Mouse (Mus musculus): ENCODE measurements around the gene Zscan25. TPM values are rescaled to one million over a fixed set of nuclear protein-coding genes. Genes with fewer than 3 reads are reported as not detected.
A peak's percentile ranks its signal among the peaks of the same experiment; 100 is the strongest.
"Not testable (repeated sequence)": the region's sequence is repeated elsewhere in the genome, so short reads cannot be mapped to it uniquely, and the experiment has no call there.

Gene Zscan25
- polyA plus RNA-seq (2012; rRNA removed) = 11.0 and 12.5 TPM in 2 replicates

- H3K36me3 ChIP-seq (ENCODE audit: control insufficient read depth, insufficient read depth, low read length) = no peaks in the 10 kb centered on the region
- peak within 1 kb of the TSS; percentile 72 for H3K27ac ChIP-seq (ENCODE audit: insufficient read depth, low read depth, low read length)
- TF ChIP-seq POLR2A (IDR thresholded peaks at IDR 0.05; ENCODE audit: low read depth, low read length) = peak; percentile 12
- no peak for TF ChIP-seq CTCF (conservative IDR thresholded peaks at IDR 0.05; ENCODE audit: insufficient read depth, insufficient read length, low read depth, low read length)
- no peaks in the 10 kb centered on the region for H3K27me3 ChIP-seq (replicated peaks; ENCODE audit: control insufficient read depth, insufficient read depth, low read length)
- DNase-seq = peak; percentile 96
- peak within 1 kb of the TSS; percentile 69 for H3K4me3 ChIP-seq (ENCODE audit: insufficient read depth, low read depth, low read length)
- H3K4me1 ChIP-seq (ENCODE audit: control insufficient read depth, insufficient read depth, low read length) = no peaks in the 10 kb centered on the region
- WGBS = under 1% methylated on average over 50 of the region's 50 CpGs
These were observed at the start of gene Zscan25 for GRCm38 (mm10) chr5:145280371-145281143. TSS of gene Zscan25 (plus strand) at chr5:145280500.

GRCm38 (mm10) chr5:145230641-145231040 is 49.7 kb upstream of the Zscan25 start:
- no peak for TF ChIP-seq CTCF (conservative IDR thresholded peaks at IDR 0.05; ENCODE audit: insufficient read depth, insufficient read length, low read depth, low read length)
- no peak for TF ChIP-seq POLR2A (IDR thresholded peaks at IDR 0.05; ENCODE audit: low read depth, low read length)
- Histone ChIP-seq H3K4me1 (ENCODE audit: control insufficient read depth, insufficient read depth, low read length) (peaks cover 16% of the 10 kb centered on the region; the same call in 1 of the 2 replicates), H3K27me3 (replicated peaks; ENCODE audit: control insufficient read depth, insufficient read depth, low read length) (no peaks in the 10 kb centered on the region), H3K4me3 (ENCODE audit: insufficient read depth, low read depth, low read length) (no peak overlapping the region), H3K27ac (ENCODE audit: insufficient read depth, low read depth, low read length) (peak overlapping the region; percentile 97), H3K36me3 (ENCODE audit: control insufficient read depth, insufficient read depth, low read length) (peaks cover 6% of the 10 kb centered on the region; the same call in 1 of the 2 replicates)
- WGBS = 67% methylated on average over 4 of the region's 4 CpGs
- DNase-seq = peak; percentile 83

- H3K27ac ChIP-seq (ENCODE audit: insufficient read depth, low read depth, low read length) = peak within 1 kb of the TSS; percentile 97
- peak within 1 kb of the TSS; percentile 75 for H3K4me3 ChIP-seq (ENCODE audit: insufficient read depth, low read depth, low read length)
- peak; percentile 99 for DNase-seq
- H3K27me3 ChIP-seq (replicated peaks; ENCODE audit: control insufficient read depth, insufficient read depth, low read length) = no peaks in the 10 kb centered on the region
- H3K36me3 ChIP-seq (ENCODE audit: control insufficient read depth, insufficient read depth, low read length) = peaks cover 6% of the 10 kb centered on the region; the same call in 1 of the 2 replicates
- WGBS = under 1% methylated on average over 42 of the region's 42 CpGs
- H3K4me1 ChIP-seq (ENCODE audit: control insufficient read depth, insufficient read depth, low read length) = peaks cover 12% of the 10 kb centered on the region; the same call in 1 of the 2 replicates
- peak; percentile 98 for TF ChIP-seq POLR2A (IDR thresholded peaks at IDR 0.05; ENCODE audit: low read depth, low read length)
- TF ChIP-seq CTCF (conservative IDR thresholded peaks at IDR 0.05; ENCODE audit: insufficient read depth, insufficient read length, low read depth, low read length) = no peak
These were observed 48.9 kb upstream of the Zscan25 start, which contains the start of gene Zfp655 for GRCm38 (mm10) chr5:145231367-145231871. TSS of gene Zfp655 (plus strand) at chr5:145231715.

- TF ChIP-seq CTCF (conservative IDR thresholded peaks at IDR 0.05; ENCODE audit: insufficient read depth, insufficient read length, low read depth, low read length) = no peak
- TF ChIP-seq POLR2A (IDR thresholded peaks at IDR 0.05; ENCODE audit: low read depth, low read length) = no peak
These were observed 48.3 kb upstream of the Zscan25 start for GRCm38 (mm10) chr5:145231893-145232411.

GRCm38 (mm10) chr5:145234636-145235035 is 45.7 kb upstream of the Zscan25 start:
- peak; percentile 55 for DNase-seq
- Histone ChIP-seq H3K36me3 (ENCODE audit: control insufficient read depth, insufficient read depth, low read length) (peaks cover 12% of the 10 kb centered on the region), H3K4me1 (ENCODE audit: control insufficient read depth, insufficient read depth, low read length) (peaks cover 9% of the 10 kb centered on the region; the same call in 1 of the 2 replicates), H3K27ac (ENCODE audit: insufficient read depth, low read depth, low read length) (no peak overlapping the region), H3K4me3 (ENCODE audit: insufficient read depth, low read depth, low read length) (no peak overlapping the region), H3K27me3 (replicated peaks; ENCODE audit: control insufficient read depth, insufficient read depth, low read length) (no peaks in the 10 kb centered on the region)
- TF ChIP-seq CTCF (conservative IDR thresholded peaks at IDR 0.05; ENCODE audit: insufficient read depth, insufficient read length, low read depth, low read length) (peak; percentile 70), POLR2A (IDR thresholded peaks at IDR 0.05; ENCODE audit: low read depth, low read length) (no peak)

More at GRCm38 (mm10) chr5:145231893-145232411, 48.3 kb upstream of the Zscan25 start:
- H3K4me1 ChIP-seq (ENCODE audit: control insufficient read depth, insufficient read depth, low read length) = peaks cover 9% of the 10 kb centered on the region; the same call in 1 of the 2 replicates
- peaks cover 7% of the 10 kb centered on the region; the same call in 1 of the 2 replicates for H3K36me3 ChIP-seq (ENCODE audit: control insufficient read depth, insufficient read depth, low read length)
- no peak for DNase-seq
- H3K27ac ChIP-seq (ENCODE audit: insufficient read depth, low read depth, low read length) = peak overlapping the region; percentile 55
- under 1% methylated on average over 49 of the region's 49 CpGs for WGBS
- H3K4me3 ChIP-seq (ENCODE audit: insufficient read depth, low read depth, low read length) = peak overlapping the region; percentile 75
- no peaks in the 10 kb centered on the region for H3K27me3 ChIP-seq (replicated peaks; ENCODE audit: control insufficient read depth, insufficient read depth, low read length)

- Histone ChIP-seq H3K4me3 (ENCODE audit: insufficient read depth, low read depth, low read length) (no peak overlapping the region), H3K36me3 (ENCODE audit: control insufficient read depth, insufficient read depth, low read length) (peaks cover 7% of the 10 kb centered on the region), H3K4me1 (ENCODE audit: control insufficient read depth, insufficient read depth, low read length) (no peaks in the 10 kb centered on the region), H3K27me3 (replicated peaks; ENCODE audit: control insufficient read depth, insufficient read depth, low read length) (no peaks in the 10 kb centered on the region), H3K27ac (ENCODE audit: insufficient read depth, low read depth, low read length) (no peak overlapping the region)
- no peak for DNase-seq
- TF ChIP-seq POLR2A (IDR thresholded peaks at IDR 0.05; ENCODE audit: low read depth, low read length) (no peak), CTCF (conservative IDR thresholded peaks at IDR 0.05; ENCODE audit: insufficient read depth, insufficient read length, low read depth, low read length) (no peak)
- WGBS = 95% methylated on average over 3 of the region's 3 CpGs
These were observed 30.8 kb upstream of the Zscan25 start for GRCm38 (mm10) chr5:145249520-145249919.

- not testable (repeated sequence) for DNase-seq; H3K36me3 ChIP-seq (ENCODE audit: control insufficient read depth, insufficient read depth, low read length); H3K27me3 ChIP-seq (replicated peaks; ENCODE audit: control insufficient read depth, insufficient read depth, low read length); H3K4me1 ChIP-seq (ENCODE audit: control insufficient read depth, insufficient read depth, low read length); H3K27ac ChIP-seq (ENCODE audit: insufficient read depth, low read depth, low read length); H3K4me3 ChIP-seq (ENCODE audit: insufficient read depth, low read depth, low read length)
- 78% methylated on average over 2 of the region's 2 CpGs for WGBS
These were observed 6.7 kb upstream of the Zscan25 start for GRCm38 (mm10) chr5:145273568-145273967.

Measured in kidney, adult 2 months (tissue).